Mouse (Mus musculus): Measurements from ENCODE around the gene Hydin. TPM values are rescaled to one million over a fixed set of nuclear protein-coding genes. Genes with fewer than 3 reads are reported as not detected.

Hydin gene
- 0.07 and 0.08 TPM in 2 replicates for polyA plus RNA-seq (2014; fragmentation: Nextera tagmentation; extraction: Ambion mirVana)

GRCm38 (mm10) chr8:110266741-110267140 is at the start of gene Hydin:
TSS of gene Hydin (plus strand) at chr8:110266977.
- ATAC-seq (ENCODE audit: insufficient number of reproducible peaks, insufficient read depth, low FRiP score, low read depth): no peak; the same call in 1 of the 2 replicates
- Histone ChIP-seq H3K36me3 (ENCODE audit: control insufficient read depth, insufficient read depth, low read length) (no peaks in the 10 kb centered on the region), H3K27me3 (ENCODE audit: control insufficient read depth, insufficient read depth, low read length) (no peaks in the 10 kb centered on the region), H3K4me2 (ENCODE audit: low read length) (peak within 1 kb of the TSS; percentile 66), H3K4me3 (ENCODE audit: control insufficient read depth in 1 of 2, insufficient read depth in 1 of 2, low read depth in 1 of 2, low read length in 2 of 2) (peak within 1 kb of the TSS; percentile 26 to 36), H3K27ac (replicated peaks in 1 of 2; ENCODE audit: control insufficient read depth in 1 of 2, insufficient read depth in 1 of 2, low read depth in 2 of 2, low read length in 2 of 2) (no peak within 1 kb of the TSS), H3K4me1 (ENCODE audit: control insufficient read depth in 2 of 2, insufficient read depth in 2 of 2, low read length in 2 of 2) (peaks cover 0 to 5% of the 10 kb centered on the region in 2 experiments; a peak in 2 of 4 replicates), H3K9me3 (ENCODE audit: control insufficient read depth, low read length) (no peaks in the 10 kb centered on the region), H3K9ac (ENCODE audit: low read length) (peak within 1 kb of the TSS; percentile 41; the same call in 1 of the 2 replicates)
- 1% methylated on average over 15 of the region's 15 CpGs for WGBS

DNA sequence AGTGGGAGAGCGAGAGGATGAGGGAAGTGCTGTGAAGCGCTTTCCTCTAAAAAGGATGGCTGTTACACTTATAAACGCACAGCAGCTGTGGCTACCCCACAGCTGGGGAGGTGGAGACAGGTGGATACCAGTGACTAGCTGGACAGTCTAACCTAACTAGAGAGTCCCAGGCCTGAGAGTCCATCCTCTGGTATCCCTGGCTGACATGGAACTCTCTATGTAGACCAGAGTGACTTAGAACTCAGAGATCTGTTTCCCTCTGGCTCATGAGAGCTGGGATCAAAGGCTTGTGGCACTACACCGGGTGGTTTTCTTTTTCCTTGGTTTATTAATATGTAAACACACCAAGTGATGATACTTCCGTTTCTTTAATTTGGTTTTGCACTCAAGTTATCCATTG is 49.6 kb upstream of the Hydin start:
- no peak for ATAC-seq (ENCODE audit: insufficient number of reproducible peaks, insufficient read depth, low FRiP score, low read depth)
- Histone ChIP-seq H3K4me1 (ENCODE audit: control insufficient read depth in 2 of 2, insufficient read depth in 2 of 2, low read length in 2 of 2) (peaks cover 0 to 11% of the 10 kb centered on the region in 2 experiments; a peak in 1 of 4 replicates), H3K9ac (ENCODE audit: low read length) (no peak overlapping the region), H3K4me2 (ENCODE audit: low read length) (peak overlapping the region; percentile 85), H3K27me3 (ENCODE audit: control insufficient read depth, insufficient read depth, low read length) (no peaks in the 10 kb centered on the region), H3K9me3 (ENCODE audit: control insufficient read depth, low read length) (no peaks in the 10 kb centered on the region), H3K36me3 (ENCODE audit: control insufficient read depth, insufficient read depth, low read length) (peaks cover 15% of the 10 kb centered on the region), H3K27ac (replicated peaks in 1 of 2; ENCODE audit: control insufficient read depth in 1 of 2, insufficient read depth in 1 of 2, low read depth in 2 of 2, low read length in 2 of 2) (no peak overlapping the region), H3K4me3 (ENCODE audit: control insufficient read depth in 1 of 2, insufficient read depth in 1 of 2, low read depth in 1 of 2, low read length in 2 of 2) (peak overlapping the region; percentile 56 to 72)
- 35% methylated on average over 5 of the region's 5 CpGs for WGBS

- Histone ChIP-seq H3K4me3 (ENCODE audit: control insufficient read depth in 1 of 2, insufficient read depth in 1 of 2, low read depth in 1 of 2, low read length in 2 of 2) (peak overlapping the region; percentile 56 to 72), H3K4me2 (ENCODE audit: low read length) (peak overlapping the region; percentile 85), H3K36me3 (ENCODE audit: control insufficient read depth, insufficient read depth, low read length) (peaks cover 20% of the 10 kb centered on the region), H3K27ac (replicated peaks in 1 of 2; ENCODE audit: control insufficient read depth in 1 of 2, insufficient read depth in 1 of 2, low read depth in 2 of 2, low read length in 2 of 2) (peak overlapping the region in 1 of 2 experiments; percentile 5; a peak in 1 of 4 replicates), H3K9ac (ENCODE audit: low read length) (peak overlapping the region; percentile 62), H3K4me1 (ENCODE audit: control insufficient read depth in 2 of 2, insufficient read depth in 2 of 2, low read length in 2 of 2) (peaks cover 0 to 11% of the 10 kb centered on the region in 2 experiments; a peak in 1 of 4 replicates), H3K9me3 (ENCODE audit: control insufficient read depth, low read length) (no peaks in the 10 kb centered on the region), H3K27me3 (ENCODE audit: control insufficient read depth, insufficient read depth, low read length) (no peaks in the 10 kb centered on the region)
- peak; percentile 99 for ATAC-seq (ENCODE audit: insufficient number of reproducible peaks, insufficient read depth, low FRiP score, low read depth)
- under 1% methylated on average over 43 of the region's 43 CpGs for WGBS
Observed at GRCm38 (mm10) chr8:110217681-110218131, 49.1 kb upstream of the Hydin start.

GRCm38 (mm10) chr8:110218511-110218910 is 48.3 kb upstream of the Hydin start:
- Histone ChIP-seq H3K4me2 (ENCODE audit: low read length) (peak overlapping the region; percentile 85), H3K9ac (ENCODE audit: low read length) (peak overlapping the region; percentile 62; the same call in 1 of the 2 replicates), H3K36me3 (ENCODE audit: control insufficient read depth, insufficient read depth, low read length) (peaks cover 28% of the 10 kb centered on the region), H3K27me3 (ENCODE audit: control insufficient read depth, insufficient read depth, low read length) (no peaks in the 10 kb centered on the region), H3K4me1 (ENCODE audit: control insufficient read depth in 2 of 2, insufficient read depth in 2 of 2, low read length in 2 of 2) (peaks cover 0 to 11% of the 10 kb centered on the region in 2 experiments; a peak in 1 of 4 replicates), H3K27ac (replicated peaks in 1 of 2; ENCODE audit: control insufficient read depth in 1 of 2, insufficient read depth in 1 of 2, low read depth in 2 of 2, low read length in 2 of 2) (no peak overlapping the region), H3K4me3 (ENCODE audit: control insufficient read depth in 1 of 2, insufficient read depth in 1 of 2, low read depth in 1 of 2, low read length in 2 of 2) (peak overlapping the region in 1 of 2 experiments; percentile 56; a peak in 2 of 4 replicates), H3K9me3 (ENCODE audit: control insufficient read depth, low read length) (no peaks in the 10 kb centered on the region)
- 65% methylated on average over 5 of the region's 5 CpGs for WGBS
- ATAC-seq (ENCODE audit: insufficient number of reproducible peaks, insufficient read depth, low FRiP score, low read depth): no peak

DNA sequence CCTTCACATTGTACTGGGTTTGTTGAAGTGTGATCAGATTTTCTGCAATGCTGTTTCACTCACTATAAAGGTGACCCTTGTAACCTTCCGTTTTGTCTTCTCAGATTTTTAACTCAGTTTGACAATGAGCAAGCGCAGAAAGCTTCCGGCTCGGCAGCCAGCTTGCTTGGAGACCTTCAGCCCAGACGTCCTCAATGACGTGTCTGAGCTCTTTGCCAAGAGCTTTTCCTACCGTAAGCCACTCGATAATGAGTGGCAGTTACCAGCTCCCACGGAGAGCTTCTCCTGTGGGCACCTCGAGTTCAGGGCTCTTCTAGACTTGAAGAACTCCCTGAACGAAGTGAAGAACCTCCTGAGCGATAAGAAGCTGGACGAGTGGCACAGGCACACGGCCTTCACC is 45.8 kb upstream of the Hydin start:
- 80% methylated on average over 14 of the region's 14 CpGs for WGBS

GRCm38 (mm10) chr8:110230803-110231202 is 36.0 kb upstream of the Hydin start:
- no peak for ATAC-seq (ENCODE audit: insufficient number of reproducible peaks, insufficient read depth, low FRiP score, low read depth)
- Histone ChIP-seq H3K9me3 (ENCODE audit: control insufficient read depth, low read length) (no peaks in the 10 kb centered on the region), H3K27ac (replicated peaks in 1 of 2; ENCODE audit: control insufficient read depth in 1 of 2, insufficient read depth in 1 of 2, low read depth in 2 of 2, low read length in 2 of 2) (no peak overlapping the region), H3K4me3 (ENCODE audit: control insufficient read depth in 1 of 2, insufficient read depth in 1 of 2, low read depth in 1 of 2, low read length in 2 of 2) (no peak overlapping the region), H3K9ac (ENCODE audit: low read length) (no peak overlapping the region), H3K27me3 (ENCODE audit: control insufficient read depth, insufficient read depth, low read length) (no peaks in the 10 kb centered on the region), H3K4me1 (ENCODE audit: control insufficient read depth in 2 of 2, insufficient read depth in 2 of 2, low read length in 2 of 2) (no peaks in the 10 kb centered on the region), H3K36me3 (ENCODE audit: control insufficient read depth, insufficient read depth, low read length) (no peaks in the 10 kb centered on the region), H3K4me2 (ENCODE audit: low read length) (no peak overlapping the region)
- WGBS: 70% methylated on average over 6 of the region's 6 CpGs

More for the DNA sequence above, 45.8 kb upstream of the Hydin start:
- Histone ChIP-seq H3K36me3 (ENCODE audit: control insufficient read depth, insufficient read depth, low read length) (peaks cover 33% of the 10 kb centered on the region), H3K4me2 (ENCODE audit: low read length) (no peak overlapping the region), H3K9ac (ENCODE audit: low read length) (no peak overlapping the region), H3K27me3 (ENCODE audit: control insufficient read depth, insufficient read depth, low read length) (no peaks in the 10 kb centered on the region), H3K4me3 (ENCODE audit: control insufficient read depth in 1 of 2, insufficient read depth in 1 of 2, low read depth in 1 of 2, low read length in 2 of 2) (no peak overlapping the region), H3K27ac (replicated peaks in 1 of 2; ENCODE audit: control insufficient read depth in 1 of 2, insufficient read depth in 1 of 2, low read depth in 2 of 2, low read length in 2 of 2) (no peak overlapping the region), H3K9me3 (ENCODE audit: control insufficient read depth, low read length) (no peaks in the 10 kb centered on the region), H3K4me1 (ENCODE audit: control insufficient read depth in 2 of 2, insufficient read depth in 2 of 2, low read length in 2 of 2) (peaks cover 0 to 11% of the 10 kb centered on the region in 2 experiments; a peak in 1 of 4 replicates)
- no peak for ATAC-seq (ENCODE audit: insufficient number of reproducible peaks, insufficient read depth, low FRiP score, low read depth)

DNA sequence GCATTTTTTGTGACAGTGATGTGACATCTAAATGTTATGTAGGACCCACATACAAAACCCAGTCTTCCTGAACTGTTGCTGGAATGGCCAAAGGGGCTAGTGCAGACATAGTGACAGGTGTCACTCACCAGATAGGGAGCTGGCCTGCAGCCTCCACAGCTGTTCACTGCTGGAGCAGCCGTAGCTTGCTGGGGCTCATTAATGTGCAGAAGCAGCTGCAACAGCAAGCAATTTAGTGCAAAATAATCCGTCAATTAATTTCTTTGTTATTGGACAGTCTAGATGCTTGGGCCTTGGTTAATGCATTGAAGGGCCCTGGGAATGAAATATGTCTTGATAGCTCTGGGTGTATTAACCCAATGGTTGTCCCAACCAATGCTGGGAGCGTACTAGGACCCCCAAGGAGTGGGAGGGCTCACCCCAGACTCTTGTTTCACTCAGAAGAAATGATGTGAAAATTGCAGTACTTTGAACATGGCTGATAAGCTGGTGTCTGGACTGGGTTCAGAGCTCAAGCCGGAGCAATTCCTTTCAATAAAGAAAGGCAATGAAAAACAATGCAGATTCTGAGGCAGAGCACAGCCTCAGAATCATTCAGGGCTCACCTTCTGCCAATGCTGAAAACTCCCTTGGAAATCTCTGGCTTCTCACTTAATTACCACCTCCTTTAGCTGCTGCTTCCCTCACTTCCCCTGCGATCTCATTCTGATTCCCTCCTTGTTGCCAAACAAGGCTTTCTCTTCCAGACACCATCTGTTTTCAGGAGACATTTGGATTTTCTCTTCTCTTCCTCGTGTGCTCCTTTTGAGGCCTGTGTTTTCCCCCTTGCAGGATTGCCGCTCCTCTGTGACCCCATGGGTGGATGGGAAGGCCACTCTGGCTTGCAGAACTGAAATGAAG is 24.2 kb upstream of the Hydin start:
- 40% methylated on average over 7 of the region's 7 CpGs for WGBS
- H3K4me1 ChIP-seq (ENCODE audit: control insufficient read depth in 2 of 2, insufficient read depth in 2 of 2, low read length in 2 of 2): no peaks in the 10 kb centered on the region

More for the DNA sequence above, 24.2 kb upstream of the Hydin start:
- H3K27ac ChIP-seq (replicated peaks in 1 of 2; ENCODE audit: control insufficient read depth in 1 of 2, insufficient read depth in 1 of 2, low read depth in 2 of 2, low read length in 2 of 2): no peak overlapping the region
- no peaks in the 10 kb centered on the region for H3K9me3 ChIP-seq (ENCODE audit: control insufficient read depth, low read length)
- no peak overlapping the region for H3K4me2 ChIP-seq (ENCODE audit: low read length)
- no peaks in the 10 kb centered on the region for H3K27me3 ChIP-seq (ENCODE audit: control insufficient read depth, insufficient read depth, low read length)
- no peaks in the 10 kb centered on the region for H3K36me3 ChIP-seq (ENCODE audit: control insufficient read depth, insufficient read depth, low read length)
- H3K9ac ChIP-seq (ENCODE audit: low read length): no peak overlapping the region
- H3K4me3 ChIP-seq (ENCODE audit: control insufficient read depth in 1 of 2, insufficient read depth in 1 of 2, low read depth in 1 of 2, low read length in 2 of 2): no peak overlapping the region
- ATAC-seq (ENCODE audit: insufficient number of reproducible peaks, insufficient read depth, low FRiP score, low read depth): no peak
